Mouse (Mus musculus) skeletal muscle tissue, adult 2 months (tissue): ENCODE results near the gene Pik3c2a.
"Not testable (repeated sequence)": the region's sequence is repeated elsewhere in the genome, so short reads cannot be mapped to it uniquely, and the experiment has no call there.

Experiments used
- DNase-seq: peaks from one replicate; pipeline ENCODE4 v3.0.0-alpha.2; 2012; ENCODE audit warnings: low read depth, low spot score

Pik3c2a gene

DNA sequence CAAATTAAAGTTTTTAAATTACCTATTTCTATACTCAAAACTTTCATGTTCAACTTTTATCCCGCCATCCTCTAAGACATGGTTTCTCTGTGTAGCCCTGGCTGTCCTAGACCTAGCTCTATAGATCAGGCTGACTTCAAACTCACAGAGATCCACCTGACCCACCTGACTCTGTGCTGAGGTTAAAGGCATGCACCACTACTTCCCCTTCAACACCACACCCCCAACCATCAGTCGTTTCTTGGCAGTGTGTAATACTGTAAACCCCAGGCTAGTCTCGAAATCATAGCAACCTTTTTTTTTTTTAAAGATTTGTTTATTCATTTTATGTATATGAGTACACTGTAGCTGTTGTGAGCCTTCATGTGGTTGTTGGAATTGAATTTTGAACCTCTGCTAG lies 50.9 kb downstream of the Pik3c2a start:
- DNase-seq, result no peak

DNA sequence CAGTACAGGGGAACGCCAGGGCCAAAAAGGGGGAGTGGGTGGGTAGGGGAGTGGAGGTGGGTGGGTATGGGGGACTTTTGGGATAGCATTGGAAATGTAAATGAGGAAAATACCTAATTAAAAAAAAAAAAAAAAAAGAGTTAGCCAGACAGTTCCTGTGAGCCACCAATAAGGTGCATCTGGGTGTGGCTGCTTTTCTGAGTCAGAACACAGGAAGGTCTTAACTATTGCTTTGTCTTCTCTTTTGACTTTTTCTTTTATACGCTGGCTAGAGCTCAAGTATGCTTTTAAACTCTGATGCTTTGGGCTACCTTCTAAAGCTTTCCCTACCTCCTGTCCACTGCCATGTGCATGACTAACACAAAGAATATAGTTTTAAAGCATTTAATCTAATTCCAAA lies 55.9 kb downstream of the Pik3c2a start:
- not testable (repeated sequence) for DNase-seq

DNA sequence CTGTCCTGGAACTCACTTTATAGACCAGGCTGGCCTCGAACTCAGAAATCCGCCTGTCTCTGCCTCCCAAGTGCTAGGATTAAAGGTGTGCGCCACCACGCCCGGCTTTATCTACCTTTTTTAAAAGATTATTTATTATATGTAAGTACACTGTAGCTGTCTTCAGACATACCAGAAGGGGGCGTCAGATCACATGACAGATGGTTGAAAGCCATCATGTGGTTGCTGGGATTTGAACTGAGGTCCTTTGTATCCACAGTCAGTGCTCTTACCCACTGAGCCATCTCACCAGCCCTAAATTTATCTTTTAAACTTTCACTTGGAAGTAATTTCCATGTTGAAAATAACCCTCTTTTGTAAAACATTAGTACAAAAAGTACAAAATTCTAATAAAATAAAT lies 64.1 kb downstream of the Pik3c2a start:
- DNase-seq, result not testable (repeated sequence)

DNA sequence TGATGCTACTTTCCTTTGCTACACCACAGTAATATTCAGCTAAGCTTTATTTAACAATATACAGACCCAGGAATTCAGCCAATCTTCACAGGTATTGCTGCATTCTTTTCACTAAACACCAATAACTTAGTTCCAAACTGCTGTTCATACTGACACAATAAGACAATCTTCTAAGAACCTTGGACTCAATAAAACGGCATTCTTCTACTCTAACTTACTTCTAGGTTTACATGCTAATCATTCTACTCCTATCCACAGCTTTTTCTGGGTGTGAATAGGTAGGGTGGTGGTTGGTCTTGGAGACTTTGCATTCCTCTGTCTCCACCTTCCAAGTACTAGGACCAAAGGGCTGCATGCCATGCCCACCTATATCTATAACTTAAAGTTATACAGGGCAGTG lies 69.0 kb downstream of the Pik3c2a start:
- no peak for DNase-seq

DNA sequence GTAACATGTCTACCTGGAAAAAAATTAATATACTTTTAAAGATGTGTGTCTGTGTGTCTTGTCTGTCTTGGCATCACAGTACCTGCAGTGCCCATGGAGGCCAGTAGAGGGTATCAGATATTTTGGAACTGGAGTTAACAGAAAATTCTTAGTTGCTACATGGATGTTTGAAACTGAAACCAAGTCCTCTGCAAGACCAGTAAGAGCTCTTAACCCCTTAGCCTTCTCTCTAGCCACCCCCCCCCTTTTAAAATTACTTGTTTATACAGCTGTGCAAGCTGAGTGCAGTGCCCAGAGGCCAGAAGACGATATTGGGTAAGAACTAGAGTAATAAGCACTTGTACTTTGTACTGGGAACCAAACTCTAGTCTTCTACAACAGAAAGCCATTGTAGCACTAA lies 107.0 kb downstream of the Pik3c2a start:
- peak; percentile 45 for DNase-seq

DNA sequence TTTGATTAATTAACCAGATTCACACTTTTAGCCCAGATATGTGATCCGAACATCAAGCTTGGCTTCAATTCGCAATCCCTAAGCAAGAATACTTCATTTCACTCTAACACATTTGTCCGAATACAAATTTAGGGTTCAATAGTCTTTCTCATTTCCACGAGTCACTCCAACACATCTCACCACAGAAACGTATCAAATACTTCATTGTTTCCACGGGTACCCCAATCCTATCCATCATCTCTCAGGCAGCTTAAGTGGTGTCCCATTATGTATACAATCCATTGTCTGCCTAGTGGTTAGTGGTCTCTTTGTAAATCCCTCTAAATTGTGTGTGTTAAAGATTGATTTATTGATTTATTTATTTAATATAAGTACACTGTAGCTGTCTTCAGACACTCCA lies 108.1 kb downstream of the Pik3c2a start:
- no peak for DNase-seq

DNA sequence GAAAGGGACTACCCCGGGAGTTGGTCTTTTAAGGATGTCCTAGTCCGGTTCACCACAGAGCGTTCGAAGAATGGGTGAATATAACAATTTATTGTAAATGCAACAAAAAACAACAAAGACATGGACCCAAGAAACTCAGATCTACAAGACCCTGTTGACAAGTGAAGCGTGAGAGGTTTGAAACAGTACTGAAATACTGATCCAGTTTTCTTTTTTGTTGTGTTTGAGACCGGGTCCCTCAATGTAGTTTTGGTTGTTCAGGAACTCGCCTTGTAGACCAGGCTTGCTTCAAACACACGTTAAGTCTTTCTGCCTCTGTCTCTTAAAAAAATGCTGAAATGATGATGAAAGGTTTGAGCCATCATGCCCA lies 108.6 kb downstream of the Pik3c2a start:
- no peak for DNase-seq

DNA sequence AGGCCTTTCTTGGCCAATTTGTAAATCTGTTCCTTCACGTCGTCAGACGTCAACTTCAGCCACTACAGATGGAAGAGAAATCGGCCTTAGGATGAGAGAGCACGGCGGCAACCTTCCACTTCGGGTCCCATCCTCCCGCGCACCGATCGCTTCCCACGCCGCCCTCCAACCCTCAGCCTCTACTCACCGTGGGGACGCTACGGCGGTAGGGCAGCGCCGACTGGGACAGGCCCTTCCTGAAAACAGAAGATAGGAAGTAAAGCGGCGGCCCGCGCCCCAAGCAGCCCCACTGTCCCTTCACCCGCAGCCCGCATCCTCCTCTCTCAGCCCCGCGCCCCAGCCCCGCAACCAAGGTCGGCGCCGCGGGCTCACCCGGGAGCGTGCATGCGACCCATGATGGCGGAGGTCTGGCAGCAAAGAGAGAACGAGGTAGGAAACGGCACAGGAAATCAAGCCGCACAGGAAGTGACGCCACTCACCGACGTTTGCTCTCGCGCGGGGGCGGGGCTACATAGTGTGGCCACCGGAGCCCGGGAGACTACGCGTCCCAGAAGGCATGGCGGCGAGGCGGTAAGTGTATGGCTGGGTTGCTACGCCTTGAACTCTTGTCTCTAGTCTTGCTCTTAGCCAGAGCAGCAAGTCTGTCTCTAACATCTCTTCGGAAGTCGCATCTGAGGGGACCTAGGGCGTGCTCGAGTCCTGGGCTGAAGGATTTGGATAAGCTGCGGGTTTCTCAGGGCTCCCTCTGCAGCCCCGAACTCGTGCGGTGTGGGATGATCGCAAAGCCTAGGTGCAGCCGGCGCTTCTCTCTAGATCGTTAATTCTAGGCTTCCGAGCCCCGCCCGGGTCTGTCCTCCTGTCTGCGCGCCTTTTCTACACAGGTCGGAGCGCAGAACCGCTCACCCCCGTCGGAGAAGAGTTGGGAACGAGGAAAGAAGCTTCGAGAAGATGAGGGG lies 109.3 kb downstream of the Pik3c2a start, which contains the start of gene Rps13:
Gene Rps13 (minus strand): TSS at position 483 of the 956 bp plus-strand sequence.
- DNase-seq, result peak; percentile 90

DNA sequence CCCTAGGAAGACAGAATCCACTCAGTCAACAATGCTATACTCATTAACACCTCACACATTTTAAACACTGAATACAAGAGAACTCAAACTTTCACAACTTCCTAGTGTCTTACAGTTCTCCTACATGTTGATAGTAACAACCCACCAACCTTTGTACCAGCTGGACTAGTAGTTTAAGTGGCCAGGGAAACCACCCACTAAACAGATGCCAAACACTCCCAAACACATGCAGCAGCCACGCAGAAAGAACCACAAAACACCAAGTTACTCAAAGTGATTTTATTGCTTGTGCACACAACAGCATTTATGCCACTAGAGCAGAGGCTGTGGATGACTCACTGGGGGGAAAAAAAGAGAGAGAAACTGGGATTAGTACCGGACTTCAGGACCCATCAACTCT lies 112.0 kb downstream of the Pik3c2a start:
- no peak for DNase-seq

DNA sequence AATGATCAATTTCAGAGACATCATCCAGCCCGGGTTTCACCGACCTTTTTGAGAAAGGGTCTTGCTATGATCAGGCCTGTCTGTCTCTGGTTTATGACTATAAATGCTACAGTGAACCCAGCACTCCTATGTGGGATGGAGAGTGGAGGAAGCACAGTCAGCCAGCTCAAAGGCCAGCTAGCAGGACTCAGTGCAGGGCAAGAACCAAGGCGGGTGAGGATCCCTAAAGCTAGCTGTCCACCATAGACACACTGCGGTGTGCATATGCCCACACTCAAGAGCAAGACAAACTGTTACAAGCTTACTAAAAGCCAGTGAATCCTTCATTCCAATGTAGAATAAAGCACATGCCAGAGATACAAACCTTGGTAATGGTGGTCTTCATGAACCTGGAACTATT lies 113.4 kb downstream of the Pik3c2a start:
- DNase-seq, result no peak

DNA sequence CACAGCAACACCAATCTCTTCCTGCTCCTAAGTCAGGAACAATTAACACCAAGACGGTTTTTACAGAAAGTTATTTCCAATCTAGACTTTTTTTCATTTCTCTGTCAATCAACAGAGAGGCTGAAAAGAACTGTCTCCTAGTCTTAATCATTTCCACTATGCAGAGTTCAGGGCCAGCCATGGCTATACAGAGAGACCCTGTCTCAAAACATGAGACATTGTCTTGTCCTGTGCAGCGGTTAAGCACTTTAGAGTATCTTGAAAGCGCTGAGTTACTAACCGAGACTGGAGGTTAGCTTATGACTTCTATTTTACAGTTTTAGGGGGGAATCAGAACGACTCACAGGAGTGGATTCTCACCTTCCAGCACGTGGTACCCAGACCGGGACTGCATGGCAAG lies 114.5 kb downstream of the Pik3c2a start:
- DNase-seq, result no peak

DNA sequence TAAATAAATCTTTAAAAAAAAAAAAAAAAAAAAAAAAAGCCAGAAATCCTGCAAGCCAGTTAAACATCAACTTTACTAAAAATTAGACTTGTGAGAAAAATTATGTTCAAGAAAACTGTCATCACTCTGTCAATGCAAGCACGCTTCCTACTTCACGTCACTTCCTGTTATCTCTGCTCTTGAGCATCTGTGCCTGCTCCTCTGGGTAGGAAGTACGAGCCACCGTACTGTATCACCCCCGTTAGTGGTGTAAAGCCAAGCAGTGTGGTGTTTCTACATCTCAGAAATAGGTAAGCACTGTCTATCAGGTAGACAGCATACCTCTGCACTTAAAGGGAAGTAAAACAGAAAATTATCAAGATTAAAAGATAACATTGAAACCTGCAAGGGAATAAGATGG lies 115.3 kb downstream of the Pik3c2a start:
- DNase-seq, result no peak

DNA sequence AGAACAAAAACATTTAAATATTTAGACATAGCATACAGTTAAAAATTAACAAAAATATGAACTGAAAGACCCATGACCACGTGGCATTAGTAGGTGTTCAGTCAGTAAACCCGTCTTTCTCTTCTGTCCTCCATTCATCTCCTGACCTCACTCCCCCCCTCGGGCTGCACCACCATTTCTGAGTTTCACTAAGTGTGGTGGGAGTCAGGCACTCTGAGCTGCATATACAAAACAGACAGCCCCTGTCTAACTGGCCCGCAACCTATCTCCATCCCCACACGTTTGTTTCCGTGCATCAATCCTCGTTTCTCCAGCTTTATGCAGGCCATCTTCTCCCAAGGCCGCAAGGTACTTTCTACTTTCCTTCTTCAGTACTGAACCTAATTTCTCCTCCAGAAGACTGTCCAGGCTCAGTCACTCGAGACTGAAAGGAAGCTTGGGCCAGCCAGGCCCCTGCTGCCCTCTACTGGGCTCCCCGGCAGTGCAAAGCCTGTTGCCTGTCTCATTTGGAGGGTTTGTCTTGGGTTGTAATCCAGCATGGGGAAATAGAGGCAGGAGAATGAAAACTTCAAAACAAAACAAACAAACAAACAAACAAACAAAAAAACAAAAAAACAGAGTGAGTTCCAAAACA lies 119.8 kb downstream of the Pik3c2a start:
- no peak for DNase-seq

DNA sequence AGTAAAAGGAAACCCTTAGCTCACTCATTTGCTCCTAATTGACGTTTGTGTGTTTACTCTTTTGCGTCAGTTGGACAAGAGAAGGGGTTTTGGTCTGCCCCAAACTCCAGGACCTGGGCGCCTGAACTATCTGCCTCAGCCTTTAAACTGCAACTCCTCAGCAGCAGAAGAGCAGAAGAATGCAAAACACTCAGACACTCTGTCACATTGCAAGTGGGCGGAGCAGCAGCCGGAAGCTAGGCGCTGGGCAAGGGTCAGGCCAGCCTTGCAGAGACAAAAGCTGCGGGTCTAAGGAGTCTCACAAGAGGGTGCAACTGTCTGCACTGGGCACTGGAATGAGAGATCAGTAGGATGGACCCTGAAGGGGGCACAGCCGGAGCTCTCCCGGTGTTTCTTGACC lies 133.8 kb downstream of the Pik3c2a start:
- no peak for DNase-seq

DNA sequence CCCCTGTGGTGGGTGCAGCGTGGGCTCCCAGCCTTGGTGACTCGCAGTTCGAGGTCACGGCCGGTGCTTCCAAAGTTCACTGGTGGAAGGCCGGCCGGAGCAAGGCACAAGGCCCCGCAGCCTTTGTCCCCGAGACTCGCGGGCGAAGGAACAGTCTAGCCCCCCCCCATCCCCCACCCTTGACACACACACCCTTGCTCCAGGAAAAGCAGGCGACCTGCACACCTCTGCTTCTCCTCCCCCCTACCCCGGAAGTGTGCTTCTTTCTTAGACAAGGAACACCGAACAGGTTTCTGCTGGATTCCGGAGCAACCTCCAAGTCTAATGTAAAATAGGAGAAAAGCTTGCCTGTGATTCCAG lies 134.6 kb downstream of the Pik3c2a start:
- DNase-seq, result no peak

DNA sequence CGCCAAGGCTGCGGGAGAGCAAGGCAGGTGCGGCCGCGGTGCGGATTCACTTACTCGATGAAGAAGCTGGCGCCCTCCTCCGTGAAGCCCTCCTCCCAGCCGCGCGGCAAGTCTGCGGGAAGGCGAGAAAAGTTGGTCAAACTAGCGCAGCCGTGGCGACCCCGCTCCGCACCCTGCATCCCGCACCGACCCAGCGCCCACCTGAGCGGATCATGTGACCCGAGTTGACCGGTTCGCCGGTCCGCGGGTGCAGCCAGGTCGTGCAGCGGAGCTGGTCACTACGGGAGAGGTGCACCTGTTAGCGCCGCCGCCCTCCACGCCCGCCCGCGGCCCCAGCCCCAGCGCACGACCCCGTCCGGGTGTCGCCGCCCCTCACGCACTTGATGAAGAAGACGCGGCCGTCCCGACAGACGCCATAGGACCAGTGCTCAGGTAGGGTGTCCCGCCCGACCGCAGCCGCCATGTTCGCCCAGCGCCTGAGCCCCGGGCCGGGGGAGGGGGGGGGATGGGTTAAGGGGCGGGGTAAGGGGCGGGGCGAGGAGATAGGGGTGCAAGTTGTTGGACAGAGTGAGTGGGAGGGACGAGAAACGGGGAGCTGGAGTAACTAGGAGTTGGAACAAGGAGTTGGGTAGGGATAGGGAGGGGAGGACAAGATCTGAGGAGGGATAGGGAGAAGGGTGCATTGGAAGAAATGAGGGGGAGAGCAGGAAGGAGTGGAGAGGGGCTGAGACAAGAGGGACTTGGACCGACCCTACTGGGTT lies 135.2 kb downstream of the Pik3c2a start, which contains the start of gene Plekha7:
Gene Plekha7 (minus strand): TSS at position 506 of the 761 bp plus-strand sequence.
- DNase-seq, result no peak

DNA sequence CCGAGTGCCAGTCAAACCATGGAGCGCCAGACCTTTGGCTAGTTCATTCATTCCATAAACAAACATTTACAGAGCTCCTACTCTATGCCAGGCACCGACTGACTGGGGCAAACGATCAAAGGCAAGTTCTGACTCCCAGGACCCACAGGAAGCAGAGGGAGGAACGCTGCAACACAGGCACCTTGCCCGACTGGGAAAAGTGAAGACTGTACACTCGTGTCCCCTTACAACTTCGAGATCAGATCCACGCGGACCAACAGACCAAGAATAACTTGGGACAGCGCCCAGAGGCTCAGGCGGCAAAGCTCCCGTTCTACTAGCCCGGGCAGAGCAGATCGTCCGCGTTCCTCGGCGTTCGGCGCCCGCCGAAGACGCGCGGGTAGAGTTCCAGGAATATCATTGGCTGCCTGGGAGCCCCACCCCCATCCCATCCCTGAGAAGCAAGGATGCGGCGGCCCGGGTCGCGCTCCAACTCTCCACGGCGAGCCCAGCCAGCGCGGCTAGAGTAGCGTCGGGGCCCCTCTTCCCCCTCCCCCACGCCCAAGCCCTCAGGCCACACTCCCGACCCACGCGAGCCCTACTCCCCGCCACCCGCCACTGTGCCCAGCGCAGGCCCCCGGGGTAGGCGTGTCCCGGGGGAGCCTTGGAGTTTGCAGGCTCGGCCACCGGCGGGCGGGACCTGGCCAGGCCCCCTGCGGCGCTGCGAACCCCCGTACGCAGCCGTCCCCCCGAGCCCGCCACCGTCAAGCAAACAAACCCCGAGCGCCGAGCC lies 136.0 kb downstream of the Pik3c2a start:
- DNase-seq, result peak; percentile 23

DNA sequence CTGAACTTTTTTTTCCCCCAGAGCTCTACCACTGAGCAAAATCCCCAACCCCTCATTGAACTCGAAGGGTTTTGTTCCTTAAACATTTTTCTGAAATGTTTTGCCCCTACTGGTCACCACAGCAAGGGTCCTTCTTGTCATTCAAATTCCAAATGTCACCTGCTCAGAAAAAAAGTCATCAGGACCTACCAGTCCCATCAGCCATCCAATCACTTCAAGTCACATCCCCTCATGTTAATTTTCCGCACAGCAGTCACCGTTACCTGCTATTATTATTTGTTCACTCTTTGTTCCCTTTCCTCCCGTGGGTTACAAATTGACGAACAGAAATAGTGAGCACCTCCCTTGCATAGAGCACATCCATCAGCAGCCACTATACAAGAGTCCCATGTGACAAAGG lies 136.6 kb downstream of the Pik3c2a start:
- DNase-seq, result no peak

DNA sequence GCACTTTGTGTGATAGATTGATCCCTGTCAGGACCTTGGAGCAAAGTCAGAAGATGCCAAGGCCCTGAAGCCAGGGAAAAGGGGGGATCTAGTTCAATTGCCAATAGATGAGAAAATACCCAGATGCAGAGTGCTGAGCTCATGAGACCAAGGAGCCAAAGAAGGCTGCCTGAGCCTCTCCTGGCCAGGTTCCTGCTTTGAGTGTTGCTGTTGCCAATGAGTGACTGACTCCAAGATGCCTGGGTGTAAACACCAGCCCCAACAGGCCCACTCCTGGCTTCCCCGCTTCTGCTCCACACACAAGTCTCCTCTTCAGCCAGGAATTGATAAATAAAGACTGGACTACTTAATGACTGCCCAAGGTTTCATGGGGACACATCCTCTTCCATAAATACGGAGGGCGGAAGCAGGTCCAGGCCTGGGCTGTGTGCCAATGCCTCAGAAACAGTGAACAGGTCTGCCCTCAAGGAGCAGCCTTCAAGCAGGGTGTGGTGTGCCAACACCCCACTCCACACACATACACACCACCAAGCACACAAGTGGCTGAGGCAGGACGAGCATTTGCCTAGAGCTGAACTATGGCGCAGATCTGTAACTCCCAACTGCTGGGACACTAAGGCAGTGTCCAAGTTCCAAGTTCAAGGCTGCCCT lies 141.5 kb downstream of the Pik3c2a start:
- DNase-seq, result peak; percentile 61

DNA sequence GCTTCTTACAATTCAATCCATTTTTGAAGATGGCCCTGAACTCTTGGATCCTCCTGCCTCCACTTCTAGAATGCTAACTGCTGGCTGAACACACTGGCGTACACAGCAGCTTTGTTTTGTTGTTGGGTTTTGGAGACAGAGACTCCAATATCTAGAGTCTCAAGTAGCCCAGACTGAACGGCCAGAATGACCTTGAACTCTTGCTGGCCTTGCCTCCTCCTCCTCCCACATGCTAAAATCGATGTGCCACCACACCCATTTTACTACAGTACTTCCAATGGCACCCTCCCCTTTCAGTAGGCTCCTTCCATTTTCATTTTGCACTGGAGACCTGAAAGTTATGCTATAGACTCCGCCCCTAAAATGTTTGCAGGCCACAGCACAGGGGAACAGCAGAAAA lies 142.1 kb downstream of the Pik3c2a start:
- DNase-seq, result no peak

DNA sequence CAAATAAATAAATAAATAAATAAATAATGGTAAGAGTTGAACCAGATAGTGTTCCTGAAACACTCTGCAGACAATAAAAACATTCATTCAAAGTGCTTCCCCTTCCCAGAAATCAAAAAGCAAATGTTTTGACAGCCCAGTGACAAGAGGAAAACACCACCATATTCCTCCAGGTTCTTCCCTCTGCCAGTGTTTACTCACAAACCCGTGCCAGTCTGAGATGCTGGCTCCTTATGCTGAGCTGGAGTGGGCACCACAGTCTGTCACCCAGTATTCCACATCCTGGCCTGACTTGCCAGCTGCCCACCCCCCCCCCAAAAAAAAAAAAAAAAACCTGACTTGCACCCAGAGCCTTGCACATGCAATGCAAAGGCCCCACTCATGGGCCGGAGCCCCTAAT lies 144.4 kb downstream of the Pik3c2a start:
- no peak for DNase-seq
